Mouse (Mus musculus): Measurements from ENCODE around the gene Mttp. TPM values are rescaled to one million over a fixed set of nuclear protein-coding genes. Genes with fewer than 3 reads are reported as not detected.
A peak's percentile ranks its signal among the peaks of the same experiment; 100 is the strongest.
"Not testable (repeated sequence)": the region's sequence is repeated elsewhere in the genome, so short reads cannot be mapped to it uniquely, and the experiment has no call there.

Gene Mttp
- polyA plus RNA-seq, 1 experiment from 2014 or later, result 8.6 TPM

- Histone ChIP-seq H3K36me3 (ENCODE audit: control insufficient read depth, insufficient read depth, low read length) (no peaks in the 10 kb centered on the region), H3K4me3 (ENCODE audit: low read length) (peak overlapping the region; percentile 28), H3K9me3 (ENCODE audit: control insufficient read depth, low read length) (no peaks in the 10 kb centered on the region), H3K27ac (ENCODE audit: low read length) (peak overlapping the region; percentile 39; the same call in 1 of the 2 replicates), H3K27me3 (ENCODE audit: control insufficient read depth, insufficient read depth, low read depth, low read length) (no peaks in the 10 kb centered on the region), H3K4me2 (ENCODE audit: low read depth, low read length) (peak overlapping the region; percentile 50), H3K9ac (ENCODE audit: low read length) (peak overlapping the region; percentile 43), H3K4me1 (replicated peaks; ENCODE audit: control insufficient read depth, insufficient read depth, low read length) (peaks cover 3% of the 10 kb centered on the region; the same call in 1 of the 2 replicates)
- WGBS, result 62% methylated on average over 4 of the region's 4 CpGs
- ATAC-seq (ENCODE audit: low read depth), result no peak
Measured at GRCm38 (mm10) chr3:138142052-138142732, 2.6 kb downstream of the Mttp start.

- no peak overlapping the region for H3K4me3 ChIP-seq (ENCODE audit: low read length)
- H3K9ac ChIP-seq (ENCODE audit: low read length), result no peak overlapping the region
- no peak overlapping the region for H3K27ac ChIP-seq (ENCODE audit: low read length)
- H3K4me1 ChIP-seq (replicated peaks; ENCODE audit: control insufficient read depth, insufficient read depth, low read length), result peaks cover 3% of the 10 kb centered on the region; the same call in 1 of the 2 replicates
- no peaks in the 10 kb centered on the region for H3K9me3 ChIP-seq (ENCODE audit: control insufficient read depth, low read length)
- no peak for ATAC-seq (ENCODE audit: low read depth)
- WGBS, result 86% methylated on average over 6 of the region's 6 CpGs
- H3K4me2 ChIP-seq (ENCODE audit: low read depth, low read length), result no peak overlapping the region
- H3K36me3 ChIP-seq (ENCODE audit: control insufficient read depth, insufficient read depth, low read length), result no peaks in the 10 kb centered on the region
- H3K27me3 ChIP-seq (ENCODE audit: control insufficient read depth, insufficient read depth, low read depth, low read length), result no peaks in the 10 kb centered on the region
Measured at GRCm38 (mm10) chr3:138139663-138140062, 5.1 kb downstream of the Mttp start.

GRCm38 (mm10) chr3:138138146-138138545 lies 6.6 kb downstream of the Mttp start:
- not testable (repeated sequence) for H3K9me3 ChIP-seq (ENCODE audit: control insufficient read depth, low read length); H3K27ac ChIP-seq (ENCODE audit: low read length); H3K4me1 ChIP-seq (replicated peaks; ENCODE audit: control insufficient read depth, insufficient read depth, low read length); H3K36me3 ChIP-seq (ENCODE audit: control insufficient read depth, insufficient read depth, low read length); ATAC-seq (ENCODE audit: low read depth); H3K4me2 ChIP-seq (ENCODE audit: low read depth, low read length); H3K9ac ChIP-seq (ENCODE audit: low read length); H3K27me3 ChIP-seq (ENCODE audit: control insufficient read depth, insufficient read depth, low read depth, low read length); H3K4me3 ChIP-seq (ENCODE audit: low read length)
- WGBS, result 94% methylated on average over 13 of the region's 13 CpGs

GRCm38 (mm10) chr3:138134528-138134927 lies 10.2 kb downstream of the Mttp start:
- H3K4me2 ChIP-seq (ENCODE audit: low read depth, low read length), result no peak overlapping the region
- WGBS, result 83% methylated on average over 1 of the region's 1 CpGs
- no peak overlapping the region for H3K4me3 ChIP-seq (ENCODE audit: low read length)
- H3K27ac ChIP-seq (ENCODE audit: low read length), result no peak overlapping the region
- H3K27me3 ChIP-seq (ENCODE audit: control insufficient read depth, insufficient read depth, low read depth, low read length), result no peaks in the 10 kb centered on the region
- no peak for ATAC-seq (ENCODE audit: low read depth)
- no peaks in the 10 kb centered on the region for H3K36me3 ChIP-seq (ENCODE audit: control insufficient read depth, insufficient read depth, low read length)
- H3K9me3 ChIP-seq (ENCODE audit: control insufficient read depth, low read length), result no peaks in the 10 kb centered on the region
- H3K4me1 ChIP-seq (replicated peaks; ENCODE audit: control insufficient read depth, insufficient read depth, low read length), result no peaks in the 10 kb centered on the region
- no peak overlapping the region for H3K9ac ChIP-seq (ENCODE audit: low read length)

- Histone ChIP-seq H3K4me2 (ENCODE audit: low read depth, low read length) (no peak overlapping the region), H3K27ac (ENCODE audit: low read length) (no peak overlapping the region), H3K9ac (ENCODE audit: low read length) (no peak overlapping the region), H3K4me1 (replicated peaks; ENCODE audit: control insufficient read depth, insufficient read depth, low read length) (no peaks in the 10 kb centered on the region), H3K36me3 (ENCODE audit: control insufficient read depth, insufficient read depth, low read length) (no peaks in the 10 kb centered on the region), H3K27me3 (ENCODE audit: control insufficient read depth, insufficient read depth, low read depth, low read length) (no peaks in the 10 kb centered on the region), H3K9me3 (ENCODE audit: control insufficient read depth, low read length) (no peaks in the 10 kb centered on the region), H3K4me3 (ENCODE audit: low read length) (no peak overlapping the region)
- 83% methylated on average over 11 of the region's 11 CpGs for WGBS
- ATAC-seq (ENCODE audit: low read depth), result no peak
Measured at GRCm38 (mm10) chr3:138133916-138134315, 10.9 kb downstream of the Mttp start.

- Histone ChIP-seq H3K36me3 (ENCODE audit: control insufficient read depth, insufficient read depth, low read length) (no peaks in the 10 kb centered on the region), H3K9me3 (ENCODE audit: control insufficient read depth, low read length) (no peaks in the 10 kb centered on the region), H3K4me2 (ENCODE audit: low read depth, low read length) (no peak overlapping the region), H3K9ac (ENCODE audit: low read length) (no peak overlapping the region), H3K27me3 (ENCODE audit: control insufficient read depth, insufficient read depth, low read depth, low read length) (no peaks in the 10 kb centered on the region), H3K4me3 (ENCODE audit: low read length) (no peak overlapping the region), H3K4me1 (replicated peaks; ENCODE audit: control insufficient read depth, insufficient read depth, low read length) (no peaks in the 10 kb centered on the region), H3K27ac (ENCODE audit: low read length) (no peak overlapping the region)
- no peak for ATAC-seq (ENCODE audit: low read depth)
- 89% methylated on average over 8 of the region's 8 CpGs for WGBS
Measured at GRCm38 (mm10) chr3:138133463-138133862, 11.3 kb downstream of the Mttp start.

- no peak overlapping the region for H3K27ac ChIP-seq (ENCODE audit: low read length)
- H3K9me3 ChIP-seq (ENCODE audit: control insufficient read depth, low read length), result no peaks in the 10 kb centered on the region
- no peaks in the 10 kb centered on the region for H3K4me1 ChIP-seq (replicated peaks; ENCODE audit: control insufficient read depth, insufficient read depth, low read length)
- no peaks in the 10 kb centered on the region for H3K27me3 ChIP-seq (ENCODE audit: control insufficient read depth, insufficient read depth, low read depth, low read length)
- no peak overlapping the region for H3K4me3 ChIP-seq (ENCODE audit: low read length)
- 38% methylated on average over 9 of the region's 9 CpGs for WGBS
- H3K9ac ChIP-seq (ENCODE audit: low read length), result no peak overlapping the region
- no peak overlapping the region for H3K4me2 ChIP-seq (ENCODE audit: low read depth, low read length)
- no peak for ATAC-seq (ENCODE audit: low read depth)
- H3K36me3 ChIP-seq (ENCODE audit: control insufficient read depth, insufficient read depth, low read length), result no peaks in the 10 kb centered on the region
Measured at GRCm38 (mm10) chr3:138131168-138131567, 13.6 kb downstream of the Mttp start.

- no peaks in the 10 kb centered on the region for H3K9me3 ChIP-seq (ENCODE audit: control insufficient read depth, low read length)
- no peak for ATAC-seq (ENCODE audit: low read depth)
- H3K36me3 ChIP-seq (ENCODE audit: control insufficient read depth, insufficient read depth, low read length), result no peaks in the 10 kb centered on the region
- no peak overlapping the region for H3K4me2 ChIP-seq (ENCODE audit: low read depth, low read length)
- no peak overlapping the region for H3K4me3 ChIP-seq (ENCODE audit: low read length)
- no peak overlapping the region for H3K9ac ChIP-seq (ENCODE audit: low read length)
- no peak overlapping the region for H3K27ac ChIP-seq (ENCODE audit: low read length)
- H3K4me1 ChIP-seq (replicated peaks; ENCODE audit: control insufficient read depth, insufficient read depth, low read length), result no peaks in the 10 kb centered on the region
- 71% methylated on average over 1 of the region's 1 CpGs for WGBS
- H3K27me3 ChIP-seq (ENCODE audit: control insufficient read depth, insufficient read depth, low read depth, low read length), result no peaks in the 10 kb centered on the region
Measured at GRCm38 (mm10) chr3:138130692-138131091, 14.1 kb downstream of the Mttp start.

GRCm38 (mm10) chr3:138129110-138129509 lies 15.7 kb downstream of the Mttp start:
- Histone ChIP-seq H3K9ac (ENCODE audit: low read length) (no peak overlapping the region), H3K36me3 (ENCODE audit: control insufficient read depth, insufficient read depth, low read length) (no peaks in the 10 kb centered on the region), H3K9me3 (ENCODE audit: control insufficient read depth, low read length) (no peaks in the 10 kb centered on the region), H3K4me1 (replicated peaks; ENCODE audit: control insufficient read depth, insufficient read depth, low read length) (no peaks in the 10 kb centered on the region), H3K4me2 (ENCODE audit: low read depth, low read length) (no peak overlapping the region), H3K27me3 (ENCODE audit: control insufficient read depth, insufficient read depth, low read depth, low read length) (no peaks in the 10 kb centered on the region), H3K4me3 (ENCODE audit: low read length) (no peak overlapping the region), H3K27ac (ENCODE audit: low read length) (no peak overlapping the region)
- no peak for ATAC-seq (ENCODE audit: low read depth)
- WGBS, result 74% methylated on average over 6 of the region's 6 CpGs
